Mouse (Mus musculus) MEL (cell line): ENCODE results near the gene Il10. TPM values are rescaled to one million over a fixed set of nuclear protein-coding genes. Genes with fewer than 3 reads are reported as not detected.

ENCODE experiments used
- DNase-seq: peaks from one replicate; pipeline ENCODE4 v3.0.0; 2011; ENCODE audit warnings: low read depth, low spot score
- H3K27ac ChIP-seq: 2 replicates; pipeline ENCODE4 v1.5.1; 2012; ENCODE audit warnings: low read depth, mild to moderate bottlenecking, control low read depth, low read length, moderate library complexity; ENCODE audit not compliant: control insufficient read depth
- H3K27me3 ChIP-seq, 2 experiments: fragments of 150-350 bp in 1 of 2; sonication (generic) in 1 of 2; 2 replicates each; pipeline ENCODE4 v1.6.1; 2012; ENCODE audit warnings: low read length in 2 of 2, mild to moderate bottlenecking in 2 of 2, improper control_type of control experiment in 1 of 2, moderate library complexity in 1 of 2; ENCODE audit not compliant: insufficient read depth in 2 of 2, control insufficient read depth in 1 of 2
- H3K36me3 ChIP-seq, 2 experiments: 2 replicates each; pipeline ENCODE4 v1.6.1; 2012 to 2014; ENCODE audit warnings: low read length in 2 of 2, improper control_type of control experiment in 1 of 2, inconsistent platforms in 1 of 2, mild to moderate bottlenecking in 1 of 2; ENCODE audit not compliant: insufficient read depth in 2 of 2, control insufficient read depth in 1 of 2
- H3K4me1 ChIP-seq, 2 experiments: fragments of 150-350 bp in 1 of 2; sonication (generic) in 1 of 2; 2 replicates each; pipeline ENCODE4 v1.6.1; 2012; ENCODE audit warnings: low read length in 2 of 2, improper control_type of control experiment in 1 of 2, mild to moderate bottlenecking in 1 of 2; ENCODE audit not compliant: insufficient read depth in 2 of 2, control insufficient read depth in 1 of 2
- H3K4me3 ChIP-seq, 2 experiments: fragments of 150-350 bp in 1 of 2; sonication (generic) in 1 of 2; 2 replicates each; pipeline ENCODE4 v1.5.1; 2012; ENCODE audit warnings: low read depth in 2 of 2, low read length in 2 of 2, mild to moderate bottlenecking in 2 of 2, moderate library complexity in 2 of 2, control low read depth in 1 of 2, improper control_type of control experiment in 1 of 2; ENCODE audit not compliant: control insufficient read depth in 1 of 2, insufficient read depth in 1 of 2
- H3K79me2 ChIP-seq: 2 replicates; pipeline ENCODE4 v1.6.1; 2012; ENCODE audit warnings: mild to moderate bottlenecking, low read length, moderate library complexity; ENCODE audit not compliant: control insufficient read depth, poor library complexity, insufficient read depth
- H3K9ac ChIP-seq: 2 replicates; pipeline ENCODE4 v1.6.1; 2012; ENCODE audit warnings: low read depth, mild to moderate bottlenecking, control low read depth, low read length, moderate library complexity; ENCODE audit not compliant: control insufficient read depth, poor library complexity, severe bottlenecking
- H3K9me3 ChIP-seq: fragments of 150-350 bp; sonication (generic); replicated peaks from 2 replicates; pipeline ENCODE4 v1.6.1; 2012; ENCODE audit warnings: mild to moderate bottlenecking, low read length, improper control_type of control experiment, moderate library complexity; ENCODE audit not compliant: insufficient read depth
- CHD1 ChIP-seq: IDR thresholded peaks from 2 replicates; pipeline ENCODE4 v1.6.1; 2012; ENCODE audit warnings: low read depth, mild to moderate bottlenecking, inconsistent platforms, low read length, improper control_type of control experiment
- CTCF ChIP-seq, 3 experiments: IDR thresholded peaks in 2 of 3; conservative IDR thresholded peaks in 1 of 3; 2 replicates each; pipeline ENCODE4 v1.5.1; 2011 to 2012; ENCODE audit warnings: low read length in 3 of 3, low read depth in 2 of 3, mild to moderate bottlenecking in 2 of 3, improper control_type of control experiment in 1 of 3, inconsistent platforms in 1 of 3, mixed read lengths in 1 of 3, moderate library complexity in 1 of 3; ENCODE audit not compliant: control insufficient read depth in 1 of 3, insufficient read depth in 1 of 3, poor library complexity in 1 of 3, severe bottlenecking in 1 of 3
- GABPA ChIP-seq: IDR thresholded peaks from 2 replicates; pipeline ENCODE4 v1.6.1; 2012; ENCODE audit warnings: low read depth, mild to moderate bottlenecking, inconsistent platforms, low read length, improper control_type of control experiment, moderate library complexity
- GATA1 ChIP-seq: IDR thresholded peaks from 2 replicates; pipeline ENCODE4 v1.6.1; 2011; ENCODE audit warnings: low read depth, low read length, improper control_type of control experiment
- MEF2A ChIP-seq: IDR thresholded peaks from 2 replicates; pipeline ENCODE4 v1.6.1; 2014; ENCODE audit warnings: low read depth, mild to moderate bottlenecking, inconsistent platforms, low read length, improper control_type of control experiment; ENCODE audit not compliant: poor library complexity, insufficient replicate concordance, severe bottlenecking; ENCODE audit errors: extremely low read depth
- MYC ChIP-seq: IDR thresholded peaks from 2 replicates; pipeline ENCODE4 v1.6.1; 2011; ENCODE audit warnings: low read depth, mild to moderate bottlenecking, low read length, improper control_type of control experiment, moderate library complexity
- RCOR1 ChIP-seq: IDR thresholded peaks from 2 replicates; pipeline ENCODE4 v1.6.1; 2012; ENCODE audit warnings: low read depth, mild to moderate bottlenecking, inconsistent platforms, low read length, improper control_type of control experiment
- SIN3A ChIP-seq: IDR thresholded peaks from 2 replicates; pipeline ENCODE4 v1.6.1; 2012; ENCODE audit warnings: low read length, improper control_type of control experiment, inconsistent platforms
- SMC3 ChIP-seq: IDR thresholded peaks from 2 replicates; pipeline ENCODE4 v1.6.1; 2011; ENCODE audit warnings: low read depth, low read length, improper control_type of control experiment
- TAL1 ChIP-seq: IDR thresholded peaks from 2 replicates; pipeline ENCODE4 v1.6.1; 2012; ENCODE audit warnings: mild to moderate bottlenecking, inconsistent platforms, low read length, moderate library complexity, mixed read lengths
- TBP ChIP-seq: IDR thresholded peaks from 2 replicates; pipeline ENCODE4 v1.8.0; 2011; ENCODE audit warnings: low read depth, low read length, improper control_type of control experiment
- TCF12 ChIP-seq: IDR thresholded peaks from 2 replicates; pipeline ENCODE4 v1.6.1; 2014; ENCODE audit warnings: low read depth, mild to moderate bottlenecking, inconsistent platforms, low read length, improper control_type of control experiment, moderate library complexity
- UBTF ChIP-seq: IDR thresholded peaks from 2 replicates; pipeline ENCODE4 v1.6.1; 2012; ENCODE audit warnings: low read depth, mild to moderate bottlenecking, inconsistent platforms, low read length, improper control_type of control experiment, moderate library complexity, borderline replicate concordance; ENCODE audit not compliant: insufficient read depth
- ZKSCAN1 ChIP-seq: IDR thresholded peaks from 2 replicates; pipeline ENCODE4 v1.6.1; 2012; ENCODE audit warnings: low read depth, mild to moderate bottlenecking, inconsistent platforms, low read length, improper control_type of control experiment, moderate library complexity
- ZMIZ1 ChIP-seq: IDR thresholded peaks from 2 replicates; pipeline ENCODE4 v1.6.1; 2012; ENCODE audit warnings: low read depth, mild to moderate bottlenecking, inconsistent platforms, low read length, improper control_type of control experiment, moderate library complexity
- polyA plus RNA-seq, 2 experiments: library from polyadenylated mRNA; stranded (reverse) in 1 of 2; unstranded in 1 of 2; fragments of >175 nt in 1 of 2; fragments of >200 nt in 1 of 2; gene quantifications; 2 replicates each; pipeline versions ENCODE4 v1.2.1 to v1.2.4; 2012; ENCODE audit warnings: low replicate concordance in 2 of 2, low read depth in 1 of 2; ENCODE audit not compliant: insufficient read length in 2 of 2, insufficient read depth in 1 of 2, missing spikeins in 1 of 2
- total RNA-seq: library from RNA; depleted of rRNA; stranded (reverse); fragments of 300-350 nt; gene quantifications from 2 replicates; pipeline ENCODE4 v1.2.3, GENCODE M21; 2012

The Il10 gene
- total and polyA plus RNA-seq, 3 experiments = not detected

GRCm38 (mm10) chr1:131049361-131049806 is 29.7 kb downstream of the Il10 start:
- Histone ChIP-seq H3K9me3 (no peaks in the 10 kb centered on the region), H3K4me1 (no peaks in the 10 kb centered on the region)
- DNase-seq = no peak

GRCm38 (mm10) chr1:131050011-131050410 is 30.4 kb downstream of the Il10 start:
- Histone ChIP-seq H3K4me1 (no peaks in the 10 kb centered on the region), H3K9me3 (no peaks in the 10 kb centered on the region), H3K4me3 (no peak overlapping the region)
- DNase-seq = no peak
- TF ChIP-seq ZKSCAN1 (no peak), SIN3A (no peak), MEF2A (no peak), UBTF (no peak), TBP (no peak), SMC3 (no peak), MYC (no peak), TCF12 (no peak)
- TF ChIP-seq, all 39 proteins: peak for 0
- Histone ChIP-seq H3K27me3 (no peaks in the 10 kb centered on the region), H3K79me2 (no peaks in the 10 kb centered on the region), H3K36me3 (no peaks in the 10 kb centered on the region), H3K9ac (no peak overlapping the region), H3K27ac (no peak overlapping the region)

More at GRCm38 (mm10) chr1:131049361-131049806, 29.7 kb downstream of the Il10 start:
- TF ChIP-seq CTCF (IDR thresholded peaks at IDR 0.05 in 2 of 3, conservative IDR thresholded peaks at IDR 0.05 in 1 of 3; ENCODE audit: control insufficient read depth in 1 of 3, insufficient read depth in 1 of 3, low read depth in 2 of 3, low read length in 3 of 3, poor library complexity in 1 of 3, severe bottlenecking in 1 of 3) = no peak
- TF ChIP-seq GATA1 = no peak
- TF ChIP-seq TAL1 = no peak
- TF ChIP-seq TBP = no peak
- no peak for TF ChIP-seq SIN3A
- TF ChIP-seq CHD1 = no peak
- no peak for TF ChIP-seq ZMIZ1
- TF ChIP-seq RCOR1 = no peak
- no peak for TF ChIP-seq MEF2A
- TF ChIP-seq GABPA = no peak
- no peak for TF ChIP-seq UBTF
- Histone ChIP-seq H3K27me3 (no peaks in the 10 kb centered on the region), H3K36me3 (no peaks in the 10 kb centered on the region), H3K9ac (no peak overlapping the region), H3K4me3 (no peak overlapping the region), H3K27ac (no peak overlapping the region), H3K79me2 (no peaks in the 10 kb centered on the region)

- Histone ChIP-seq H3K4me1 (no peaks in the 10 kb centered on the region), H3K9ac (no peak overlapping the region), H3K79me2 (no peaks in the 10 kb centered on the region), H3K36me3 (no peaks in the 10 kb centered on the region), H3K9me3 (no peaks in the 10 kb centered on the region), H3K27ac (no peak overlapping the region), H3K4me3 (no peak overlapping the region), H3K27me3 (no peaks in the 10 kb centered on the region)
- TF ChIP-seq RCOR1 (no peak), CTCF (IDR thresholded peaks at IDR 0.05 in 2 of 3, conservative IDR thresholded peaks at IDR 0.05 in 1 of 3; ENCODE audit: control insufficient read depth in 1 of 3, insufficient read depth in 1 of 3, low read depth in 2 of 3, low read length in 3 of 3, poor library complexity in 1 of 3, severe bottlenecking in 1 of 3) (0 out of 6 replicates have a peak, but pooled peaks of 1 of the 3 experiments have one; percentile 3)
- DNase-seq = no peak
Measured at GRCm38 (mm10) chr1:131050617-131051016, 31.0 kb downstream of the Il10 start.
